Comparison of ENCODE assay signal across 22 mouse cellular contexts in the genomic region with DNA sequence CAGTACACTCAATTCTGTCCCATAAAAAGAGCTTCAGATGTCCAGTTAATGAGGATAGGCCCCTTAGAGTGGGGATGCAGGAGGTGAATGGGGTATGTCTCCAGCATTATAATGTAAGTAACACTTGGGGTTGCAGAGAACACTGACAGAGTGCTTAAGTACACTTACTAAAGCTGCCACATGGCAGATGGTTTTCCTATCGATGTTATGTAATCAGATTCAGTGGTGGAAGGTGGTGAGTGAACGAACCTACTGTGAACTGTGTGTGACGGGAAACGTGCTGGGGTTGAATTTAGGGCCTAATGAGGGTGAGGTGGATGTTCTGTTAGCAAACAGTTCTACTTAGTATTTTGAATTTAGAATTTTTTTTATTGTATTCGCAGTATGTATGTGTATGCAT. TPM values are rescaled to one million over a fixed set of nuclear protein-coding genes. Genes with fewer than 3 reads are reported as not detected.
DNase-seq lines count a peak whose midpoint lies in the region; ATAC-seq and TF ChIP-seq lines count a peak whose summit lies in the region.
"Had no signal": no experiment of that assay in that cellular context is flagged by ENCODE, and none has a peak within 500 bp of the region (broad histone marks: within the 10 kb centered on the region; RNA-seq: fewer than 3 reads in every experiment).

No protein-coding gene starts in this region.

- no peak for TF ChIP-seq EP300 in stomach, postnatal 0 days (optimal IDR thresholded peaks at IDR 0.05)

- no peak for DNase-seq in cerebellum, postnatal 10 days
- DNase-seq in forebrain, embryonic 14.5 days (ENCODE audit: low spot score), result peak; percentile 10
- DNase-seq in forebrain, embryonic 10.5 days (ENCODE audit: extremely low spot score, low spot score), result no peak
- DNase-seq in stomach, postnatal 0 days (ENCODE audit: low spot score), result no peak
- DNase-seq in T-cell, adult 2 months (ENCODE audit: low spot score), result no peak
- DNase-seq: adrenal gland, postnatal 10 days; B cell, adult 2 months; embryo, embryonic 11 days; gastrocnemius, adult 2 months; gastrocnemius, postnatal 36 days; heart, adult 11 months; heart, postnatal 36 days; kidney, adult 8-10 months had no signal

- WGBS in forebrain, embryonic 14.5 days, result 56% methylated on average over 5 of the region's 5 CpGs
- 91% methylated on average over 5 of the region's 5 CpGs for WGBS in forebrain, embryonic 10.5 days
- WGBS in stomach, embryonic 15.5 days, result 69% methylated on average over 5 of the region's 5 CpGs
- WGBS in stomach, postnatal 0 days, result 72% methylated on average over 5 of the region's 5 CpGs

- no peak overlapping the region for H3K4me2 ChIP-seq in forebrain, embryonic 14.5 days (ENCODE audit: low read length)
- H3K4me2 ChIP-seq in stomach, embryonic 15.5 days, result no peak overlapping the region
- H3K4me2 ChIP-seq in stomach, postnatal 0 days (replicated peaks; ENCODE audit: low read depth), result no peak overlapping the region
- H3K4me2 ChIP-seq: embryonic facial prominence, embryonic 15.5 days; heart, embryonic 13.5 days; hindbrain, embryonic 15.5 days had no signal

- no peaks in the 10 kb centered on the region for H3K9me3 ChIP-seq in forebrain, embryonic 14.5 days (replicated peaks; ENCODE audit: control insufficient read depth, low read length)
- H3K9me3 ChIP-seq in forebrain, embryonic 10.5 days, result no peaks in the 10 kb centered on the region
- no peaks in the 10 kb centered on the region for H3K9me3 ChIP-seq in stomach, embryonic 15.5 days
- no peaks in the 10 kb centered on the region for H3K9me3 ChIP-seq in stomach, postnatal 0 days (ENCODE audit: control insufficient read depth, low read length)
- H3K9me3 ChIP-seq: embryonic facial prominence, embryonic 15.5 days; heart, embryonic 13.5 days; hindbrain, embryonic 15.5 days had no signal

- no peak for TF ChIP-seq CTCF in stomach, postnatal 0 days (IDR thresholded peaks at IDR 0.05; ENCODE audit: low read depth)

- H3K27me3 ChIP-seq in forebrain, embryonic 14.5 days (replicated peaks; ENCODE audit: control insufficient read depth, insufficient read depth, low read length), result no peaks in the 10 kb centered on the region
- H3K27me3 ChIP-seq in forebrain, embryonic 10.5 days (ENCODE audit: poor library complexity, severe bottlenecking), result no peaks in the 10 kb centered on the region
- no peaks in the 10 kb centered on the region for H3K27me3 ChIP-seq in stomach, embryonic 15.5 days (replicated peaks)
- no peaks in the 10 kb centered on the region for H3K27me3 ChIP-seq in stomach, postnatal 0 days (ENCODE audit: control insufficient read depth, insufficient read depth, low read length)
- H3K27me3 ChIP-seq: embryonic facial prominence, embryonic 15.5 days; heart, embryonic 13.5 days; hindbrain, embryonic 15.5 days had no signal

- no peak overlapping the region for H3K27ac ChIP-seq in forebrain, embryonic 14.5 days (ENCODE audit: low read depth, low read length)
- H3K27ac ChIP-seq in forebrain, embryonic 10.5 days, result no peak overlapping the region
- peak overlapping the region; percentile 16; the same call in 1 of the 2 replicates for H3K27ac ChIP-seq in stomach, embryonic 15.5 days
- no peak overlapping the region for H3K27ac ChIP-seq in stomach, postnatal 0 days (replicated peaks)
- H3K27ac ChIP-seq: embryonic facial prominence, embryonic 15.5 days; gastrocnemius, adult 2 months; heart, embryonic 13.5 days; hindbrain, embryonic 15.5 days had no signal

- peak; percentile 72; the same call in 1 of the 2 replicates for ATAC-seq in cerebellum, adult (ENCODE audit: insufficient number of reproducible peaks, low FRiP score, low TSS enrichment)
- no peak for ATAC-seq in forebrain, embryonic 14.5 days
- no peak for ATAC-seq in stomach, embryonic 15.5 days (ENCODE audit: insufficient read depth, low FRiP score, low read depth)
- ATAC-seq in stomach, postnatal 0 days (ENCODE audit: low FRiP score, low TSS enrichment), result no peak
- ATAC-seq: forebrain, embryonic 16.5 days; intestine, postnatal 0 days had no signal

- no peaks in the 10 kb centered on the region for H3K4me1 ChIP-seq in forebrain, embryonic 14.5 days (ENCODE audit: control insufficient read depth, insufficient read depth, low read length)
- H3K4me1 ChIP-seq in forebrain, embryonic 10.5 days, result peaks cover 13% of the 10 kb centered on the region
- peaks cover 8% of the 10 kb centered on the region; the same call in 1 of the 2 replicates for H3K4me1 ChIP-seq in stomach, embryonic 15.5 days
- no peaks in the 10 kb centered on the region; the same call in 1 of the 2 replicates for H3K4me1 ChIP-seq in stomach, postnatal 0 days (replicated peaks; ENCODE audit: control insufficient read depth, insufficient read depth)
- H3K4me1 ChIP-seq: hindbrain, embryonic 15.5 days had no signal

- no peak overlapping the region for H3K4me3 ChIP-seq in forebrain, embryonic 14.5 days (ENCODE audit: low read depth, low read length)
- no peak overlapping the region for H3K4me3 ChIP-seq in forebrain, embryonic 10.5 days
- H3K4me3 ChIP-seq in stomach, embryonic 15.5 days (replicated peaks), result no peak overlapping the region
- H3K4me3 ChIP-seq in stomach, postnatal 0 days (ENCODE audit: low read depth, low read length), result no peak overlapping the region
- H3K4me3 ChIP-seq: embryonic facial prominence, embryonic 15.5 days; erythroblast, embryonic 14.5 days; gastrocnemius, adult 2 months; heart, embryonic 13.5 days; hindbrain, embryonic 15.5 days had no signal

- no peak overlapping the region for H3K9ac ChIP-seq in forebrain, embryonic 14.5 days (ENCODE audit: low read length)
- H3K9ac ChIP-seq in stomach, embryonic 15.5 days, result no peak overlapping the region
- H3K9ac ChIP-seq in stomach, postnatal 0 days (ENCODE audit: low read length), result no peak overlapping the region
- H3K9ac ChIP-seq: embryonic facial prominence, embryonic 15.5 days; heart, embryonic 13.5 days; hindbrain, embryonic 15.5 days had no signal

- H3K36me3 ChIP-seq in forebrain, embryonic 14.5 days (ENCODE audit: control insufficient read depth, insufficient read depth, low read length), result no peaks in the 10 kb centered on the region
- H3K36me3 ChIP-seq in forebrain, embryonic 10.5 days (replicated peaks), result no peaks in the 10 kb centered on the region
- no peaks in the 10 kb centered on the region for H3K36me3 ChIP-seq in stomach, embryonic 15.5 days
- H3K36me3 ChIP-seq in stomach, postnatal 0 days (ENCODE audit: control insufficient read depth, insufficient read depth, low read length), result no peaks in the 10 kb centered on the region
- H3K36me3 ChIP-seq: embryonic facial prominence, embryonic 15.5 days; G1E; heart, embryonic 13.5 days; hindbrain, embryonic 15.5 days had no signal

RNA-seq across cellular contexts. Expression of a gene that starts 35.2 kb away (rescaled TPM):
- polyA plus RNA-seq in forebrain, embryonic 14.5 days (2014; fragmentation: Nextera tagmentation; extraction: Ambion mirVana), result 2.8 and 2.9 TPM in 2 replicates
- polyA plus RNA-seq in forebrain, embryonic 10.5 days (2016; fragmentation: Nextera tagmentation; extraction: Ambion mirVana), result 2.3 TPM in 2 replicates
- 6.5 and 7.0 TPM in 2 replicates for polyA plus RNA-seq in stomach, embryonic 15.5 days (2015; fragmentation: Nextera tagmentation; extraction: Ambion mirVana)
- polyA plus RNA-seq in stomach, postnatal 0 days (2015; fragmentation: Nextera tagmentation; extraction: Ambion mirVana), result 3.4 and 4.0 TPM in 2 replicates
- polyA plus RNA-seq: G1E had no signal
